Mouse (Mus musculus) heart, postnatal 0 days (tissue): ENCODE measurements around the gene Snx1.

Source experiments
- CTCF ChIP-seq: IDR thresholded peaks from 2 replicates; pipeline ENCODE4 v1.5.1; 2016; ENCODE audit warnings: antibody characterized with exemption, control low read depth, low read depth
- EP300 ChIP-seq: IDR thresholded peaks from 2 replicates; pipeline ENCODE4 v1.6.1; 2016; ENCODE audit warnings: antibody characterized with exemption, low read depth

- TF ChIP-seq EP300 (no peak), CTCF (no peak)
These were observed 56.2 kb downstream of the Snx1 start for GRCm38 (mm10) chr9:66070151-66070550.
